Comparison of ENCODE assay signal across 8 mouse cellular contexts in genomic region chr8:106872454-106873034, GRCm38 (mm10). TPM values are rescaled to one million over a fixed set of nuclear protein-coding genes. Genes with fewer than 3 reads are reported as not detected.
DNase-seq lines count a peak whose midpoint lies in the region; ATAC-seq and TF ChIP-seq lines count a peak whose summit lies in the region.
"Had no signal": no experiment of that assay in that cellular context is flagged by ENCODE, and none has a peak within 500 bp of the region (broad histone marks: within the 10 kb centered on the region; RNA-seq: fewer than 3 reads in every experiment).

No protein-coding gene starts in this region.

- TF ChIP-seq EP300 in stomach, postnatal 0 days (optimal IDR thresholded peaks at IDR 0.05) = no peak

- 15% methylated on average over 8 of the region's 8 CpGs for WGBS in lung, embryonic 15.5 days
- WGBS in forebrain, embryonic 14.5 days = 14% methylated on average over 8 of the region's 8 CpGs
- whole genome bisulfite sequencing in stomach, postnatal 0 days = 20% methylated on average over 8 of the region's 8 CpGs

- peak overlapping the region; percentile 97 for H3K4me2 ChIP-seq in lung, embryonic 15.5 days
- H3K4me2 ChIP-seq in forebrain, embryonic 14.5 days (ENCODE audit: low read length) = peak overlapping the region; percentile 97
- peak overlapping the region; percentile 99 for H3K4me2 ChIP-seq in stomach, postnatal 0 days (replicated peaks; ENCODE audit: low read depth)

- peaks cover 31% of the 10 kb centered on the region for H3K4me1 ChIP-seq in lung, embryonic 15.5 days
- peaks cover 14% of the 10 kb centered on the region for H3K4me1 ChIP-seq in forebrain, embryonic 14.5 days (ENCODE audit: control insufficient read depth, insufficient read depth, low read length)
- H3K4me1 ChIP-seq in stomach, postnatal 0 days (replicated peaks; ENCODE audit: control insufficient read depth, insufficient read depth) = peaks cover 9% of the 10 kb centered on the region

- peaks cover 42% of the 10 kb centered on the region for H3K27me3 ChIP-seq in lung, embryonic 15.5 days
- H3K27me3 ChIP-seq in forebrain, embryonic 14.5 days (replicated peaks; ENCODE audit: control insufficient read depth, insufficient read depth, low read length) = peaks cover 19% of the 10 kb centered on the region
- no peaks in the 10 kb centered on the region for H3K27me3 ChIP-seq in stomach, postnatal 0 days (ENCODE audit: control insufficient read depth, insufficient read depth, low read length)

- no peak for TF ChIP-seq CTCF in stomach, postnatal 0 days (IDR thresholded peaks at IDR 0.05; ENCODE audit: low read depth)

- no peak overlapping the region for H3K27ac ChIP-seq in lung, embryonic 15.5 days
- no peak overlapping the region for H3K27ac ChIP-seq in forebrain, embryonic 14.5 days (ENCODE audit: low read depth, low read length)
- H3K27ac ChIP-seq in stomach, postnatal 0 days (replicated peaks) = no peak overlapping the region

- no peaks in the 10 kb centered on the region for H3K9me3 ChIP-seq in lung, embryonic 15.5 days
- H3K9me3 ChIP-seq in forebrain, embryonic 14.5 days (replicated peaks; ENCODE audit: control insufficient read depth, low read length) = no peaks in the 10 kb centered on the region
- H3K9me3 ChIP-seq in stomach, postnatal 0 days (ENCODE audit: control insufficient read depth, low read length) = no peaks in the 10 kb centered on the region

- H3K9ac ChIP-seq in lung, embryonic 15.5 days = peak overlapping the region; percentile 15; the same call in 1 of the 2 replicates
- peak overlapping the region; percentile 72 for H3K9ac ChIP-seq in forebrain, embryonic 14.5 days (ENCODE audit: low read length)
- no peak overlapping the region for H3K9ac ChIP-seq in stomach, postnatal 0 days (ENCODE audit: low read length)

- peaks cover 11% of the 10 kb centered on the region for H3K36me3 ChIP-seq in lung, embryonic 15.5 days
- peaks cover 29% of the 10 kb centered on the region for H3K36me3 ChIP-seq in forebrain, embryonic 14.5 days (ENCODE audit: control insufficient read depth, insufficient read depth, low read length)
- H3K36me3 ChIP-seq in stomach, postnatal 0 days (ENCODE audit: control insufficient read depth, insufficient read depth, low read length) = no peaks in the 10 kb centered on the region; the same call in 1 of the 2 replicates

- ATAC-seq in lung, embryonic 15.5 days (ENCODE audit: borderline replicate concordance, extremely low read depth, low FRiP score, low TSS enrichment) = no peak
- no peak for ATAC-seq in forebrain, embryonic 14.5 days
- ATAC-seq in stomach, postnatal 0 days (ENCODE audit: low FRiP score, low TSS enrichment) = no peak

- H3K4me3 ChIP-seq in lung, embryonic 15.5 days = peak overlapping the region; percentile 54
- peak overlapping the region; percentile 55 for H3K4me3 ChIP-seq in forebrain, embryonic 14.5 days (ENCODE audit: low read depth, low read length)
- peak overlapping the region; percentile 51; the same call in 1 of the 2 replicates for H3K4me3 ChIP-seq in stomach, postnatal 0 days (ENCODE audit: low read depth, low read length)
- H3K4me3 ChIP-seq: myocyte had no signal

- DNase-seq in lung, postnatal 14 days = no peak
- DNase-seq in forebrain, embryonic 14.5 days (ENCODE audit: low spot score) = no peak
- peak; percentile 39 to 50 for DNase-seq in kidney, postnatal 4 days
- DNase-seq in stomach, postnatal 0 days (ENCODE audit: low spot score) = no peak
- no peak for DNase-seq in testis, postnatal 14 days (ENCODE audit: low spot score)
- DNase-seq in cerebellum, adult 11-12 months = no peak

RNA-seq across cellular contexts. Expression of gene Has3, which starts 2.5 kb away (rescaled TPM):
- 0.15 and 0.23 TPM in 2 replicates for polyA plus RNA-seq in lung, embryonic 15.5 days (2015; fragmentation: Nextera tagmentation; extraction: Ambion mirVana)
- polyA plus RNA-seq in forebrain, embryonic 14.5 days (2014; fragmentation: Nextera tagmentation; extraction: Ambion mirVana) = 1.4 and 1.8 TPM in 2 replicates
- polyA plus RNA-seq in stomach, postnatal 0 days (2015; fragmentation: Nextera tagmentation; extraction: Ambion mirVana) = 0.28 and 0.40 TPM in 2 replicates

RNA-seq across cellular contexts. Expression of gene Utp4, which starts 20.9 kb away (rescaled TPM):
- 66.5 and 68.6 TPM in 2 replicates for polyA plus RNA-seq in lung, embryonic 15.5 days (2015; fragmentation: Nextera tagmentation; extraction: Ambion mirVana)
- polyA plus RNA-seq in forebrain, embryonic 14.5 days (2014; fragmentation: Nextera tagmentation; extraction: Ambion mirVana) = 52.7 and 55.2 TPM in 2 replicates
- 30.4 and 33.7 TPM in 2 replicates for polyA plus RNA-seq in stomach, postnatal 0 days (2015; fragmentation: Nextera tagmentation; extraction: Ambion mirVana)

Comparison
In these comparisons a context has a peak if more than half of its experiments do, and no peak if none do; other contexts are left out.
1. DNase-seq: peak in kidney, postnatal 4 days (2 of 2); none in lung, postnatal 14 days (single experiment), forebrain, embryonic 14.5 days (single experiment), stomach, postnatal 0 days (single experiment), testis, postnatal 14 days (single experiment) and cerebellum, adult 11-12 months (single experiment).
2. Peak in every context shown above with its lines, with median percentiles within 50 percentile points of each other: H3K4me2 ChIP-seq and H3K4me3 ChIP-seq.